Mouse (Mus musculus) midbrain, embryonic 12.5 days (tissue): Measurements from ENCODE around the gene Slc39a12. TPM values are rescaled to one million over a fixed set of nuclear protein-coding genes. Genes with fewer than 3 reads are reported as not detected.
A peak's percentile ranks its signal among the peaks of the same experiment; 100 is the strongest.

ENCODE experiments used
- ATAC-seq: fragments of 200-750 bp; cut with Nextera tagmentation; 2 replicates; pipeline ENCODE4 v1.8.0; 2017; ENCODE audit warnings: low read depth, moderate TSS enrichment, moderate library complexity; ENCODE audit not compliant: low FRiP score
- H3K27ac ChIP-seq: fragments of 300-500 bp; sonication (generic); replicated peaks from 2 replicates; pipeline ENCODE4 v1.5.1; 2016; ENCODE audit warnings: mild to moderate bottlenecking
- H3K27me3 ChIP-seq: fragments of 300-500 bp; sonication (generic); 2 replicates; pipeline ENCODE4 v1.6.1; 2016; ENCODE audit warnings: mild to moderate bottlenecking
- H3K36me3 ChIP-seq: fragments of 300-500 bp; sonication (generic); 2 replicates; pipeline ENCODE4 v1.6.1; 2016
- H3K4me1 ChIP-seq: fragments of 300-500 bp; sonication (generic); 2 replicates; pipeline ENCODE4 v1.6.1; 2016
- H3K4me2 ChIP-seq: fragments of 300-500 bp; sonication (generic); replicated peaks from 2 replicates; pipeline ENCODE4 v1.6.1; 2016; ENCODE audit warnings: mild to moderate bottlenecking, moderate library complexity
- H3K4me3 ChIP-seq: fragments of 300-500 bp; sonication (generic); 2 replicates; pipeline ENCODE4 v1.5.1; 2016; ENCODE audit warnings: mild to moderate bottlenecking
- H3K9ac ChIP-seq: fragments of 300-500 bp; sonication (generic); replicated peaks from 2 replicates; pipeline ENCODE4 v1.6.1; 2016; ENCODE audit warnings: mild to moderate bottlenecking, moderate library complexity
- H3K9me3 ChIP-seq: fragments of 300-500 bp; sonication (generic); 2 replicates; pipeline ENCODE4 v1.6.1; 2016; ENCODE audit warnings: mild to moderate bottlenecking
- WGBS: fragments of 180-500 bp; shearing (Covaris S2); methylation state at CpG from one replicate; pipeline ENCODE4 v1.1.7; 2016; 5-methylcytosine and 5-hydroxymethylcytosine counted together
- polyA plus RNA-seq: library from polyadenylated mRNA; unstranded; fragments of >200 nt; fragmentation: Nextera tagmentation; extraction: Ambion mirVana; gene quantifications from 2 replicates; pipeline ENCODE4 v1.2.1, GENCODE M21; 2016

Slc39a12 gene
- 1.1 and 1.6 TPM in 2 replicates for polyA plus RNA-seq

DNA sequence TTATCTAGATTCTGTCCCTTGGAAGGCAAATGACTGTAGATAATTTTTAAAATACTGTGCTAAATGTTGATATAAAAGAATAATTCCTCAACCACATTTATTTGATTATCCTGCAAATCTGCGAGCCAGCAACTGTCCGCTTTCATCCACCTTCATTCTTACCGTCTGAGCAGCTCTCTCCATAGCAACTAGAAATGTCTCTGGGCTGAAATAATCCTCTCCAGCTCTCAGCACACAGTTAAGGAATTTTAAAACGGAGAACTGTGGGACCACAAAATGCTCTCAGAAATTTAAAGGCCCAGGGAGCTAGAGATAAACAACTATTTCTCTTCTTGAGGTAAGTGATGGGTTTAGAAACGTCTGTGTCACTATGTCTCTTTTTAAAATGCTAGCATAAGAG, at the start of gene Slc39a12:
Slc39a12 (plus strand) TSS at position 155 of the 400 bp plus-strand sequence.
- Histone ChIP-seq H3K4me3 (no peak within 1 kb of the TSS), H3K9me3 (no peaks in the 10 kb centered on the region), H3K4me1 (no peaks in the 10 kb centered on the region), H3K27ac (no peak within 1 kb of the TSS), H3K9ac (no peak within 1 kb of the TSS), H3K36me3 (no peaks in the 10 kb centered on the region), H3K4me2 (peak within 1 kb of the TSS; percentile 4; the same call in 1 of the 2 replicates), H3K27me3 (no peaks in the 10 kb centered on the region)
- 31% methylated on average over 5 of the region's 5 CpGs for WGBS
- ATAC-seq, result 0 out of 2 replicates have a peak, but pooled peaks have one; percentile 68

DNA sequence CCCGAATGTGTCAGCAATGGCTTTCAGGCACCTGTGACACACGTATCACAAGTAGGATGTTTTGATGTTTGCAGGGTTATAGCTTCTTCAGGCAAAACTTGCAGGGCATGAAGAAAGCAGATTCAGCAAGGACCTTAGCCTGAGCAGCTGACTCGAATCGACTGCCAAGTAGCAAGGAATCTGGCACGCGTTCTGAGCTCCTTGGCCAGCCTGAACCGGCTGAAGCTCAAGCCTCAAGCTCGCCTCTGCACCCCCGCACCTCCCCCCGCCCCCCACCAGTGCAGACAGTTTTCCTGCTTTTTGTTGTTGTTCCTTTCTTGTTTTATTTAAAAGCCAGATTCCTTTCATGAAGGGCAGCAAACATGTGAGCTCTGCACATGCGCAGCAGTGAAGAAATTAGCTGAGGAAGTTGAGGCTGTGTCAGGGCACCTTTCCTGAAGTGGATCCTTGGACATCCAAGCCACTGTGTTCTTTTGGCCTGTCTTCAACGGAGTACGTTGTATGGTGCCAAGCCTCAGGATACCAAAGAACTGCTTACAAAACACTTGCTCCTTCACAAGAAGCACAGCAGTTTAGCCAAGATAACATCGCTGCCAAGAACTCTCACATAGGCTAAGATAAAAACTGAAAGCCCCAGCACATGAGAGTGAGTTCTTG, 46.3 kb upstream of the Slc39a12 start:
- Histone ChIP-seq H3K4me1 (no peaks in the 10 kb centered on the region), H3K27me3 (no peaks in the 10 kb centered on the region), H3K36me3 (no peaks in the 10 kb centered on the region), H3K27ac (no peak overlapping the region), H3K4me2 (no peak overlapping the region), H3K9me3 (no peaks in the 10 kb centered on the region), H3K9ac (no peak overlapping the region), H3K4me3 (no peak overlapping the region)
- no peak for ATAC-seq
- 85% methylated on average over 14 of the region's 14 CpGs for WGBS

DNA sequence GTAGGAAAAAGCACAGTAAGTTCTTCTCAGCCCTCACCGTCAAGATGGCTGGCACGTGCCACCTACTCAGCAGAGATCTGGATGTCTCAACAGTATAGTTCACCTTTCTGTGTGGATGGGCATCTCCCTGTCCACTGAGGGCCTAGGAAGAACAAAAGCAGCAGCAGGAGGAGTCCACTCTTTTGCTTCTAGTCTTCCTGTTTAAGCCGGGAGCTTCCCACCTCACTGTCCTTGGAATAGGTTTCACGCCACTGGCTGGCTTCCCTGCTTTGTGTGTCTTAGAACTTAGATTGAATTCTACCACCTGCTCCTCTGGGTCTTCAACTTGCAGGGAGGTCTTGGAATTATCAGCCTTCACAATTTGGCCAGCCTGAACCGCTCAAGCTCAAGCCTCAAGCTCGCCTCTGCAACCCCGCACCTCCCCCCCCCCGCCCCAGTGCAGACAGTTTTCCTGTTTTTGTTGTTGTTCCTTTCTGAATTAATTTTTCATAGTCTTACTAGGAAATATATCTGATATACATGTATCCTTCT, 45.7 kb upstream of the Slc39a12 start:
- no peaks in the 10 kb centered on the region for H3K27me3 ChIP-seq
- no peak overlapping the region for H3K4me3 ChIP-seq
- no peak overlapping the region for H3K9ac ChIP-seq
- H3K4me2 ChIP-seq, result no peak overlapping the region
- H3K36me3 ChIP-seq, result no peaks in the 10 kb centered on the region
- H3K4me1 ChIP-seq, result no peaks in the 10 kb centered on the region
- H3K9me3 ChIP-seq, result no peaks in the 10 kb centered on the region
- no peak overlapping the region for H3K27ac ChIP-seq
- ATAC-seq, result no peak
- WGBS, result 90% methylated on average over 8 of the region's 8 CpGs

DNA sequence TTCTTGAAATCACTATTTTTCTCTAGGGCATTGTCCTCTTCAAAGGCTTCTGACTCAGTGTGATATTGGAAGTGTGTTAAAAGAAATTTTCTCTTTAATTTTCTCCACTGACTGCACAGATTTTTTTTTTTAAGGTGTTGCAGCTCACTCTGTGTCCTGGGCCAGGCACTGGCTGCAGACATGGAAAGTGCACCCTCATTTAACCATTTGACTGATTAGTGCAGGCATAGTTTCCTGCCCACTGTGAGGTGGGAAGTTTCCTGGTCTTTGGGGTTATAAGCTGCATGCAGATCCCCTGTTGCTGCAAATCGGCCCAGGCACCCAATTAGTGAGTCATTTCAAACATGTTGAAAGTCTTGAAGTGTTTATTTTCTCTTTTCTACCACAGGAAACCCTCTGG, 740 bp downstream of the Slc39a12 start:
- Histone ChIP-seq H3K4me1 (no peaks in the 10 kb centered on the region), H3K27ac (no peak overlapping the region), H3K36me3 (no peaks in the 10 kb centered on the region), H3K9ac (no peak overlapping the region), H3K4me2 (peak overlapping the region; percentile 4; the same call in 1 of the 2 replicates), H3K9me3 (no peaks in the 10 kb centered on the region), H3K4me3 (no peak overlapping the region), H3K27me3 (no peaks in the 10 kb centered on the region)
- WGBS, result 63% methylated on average over 1 of the region's 1 CpGs
- ATAC-seq, result no peak

DNA sequence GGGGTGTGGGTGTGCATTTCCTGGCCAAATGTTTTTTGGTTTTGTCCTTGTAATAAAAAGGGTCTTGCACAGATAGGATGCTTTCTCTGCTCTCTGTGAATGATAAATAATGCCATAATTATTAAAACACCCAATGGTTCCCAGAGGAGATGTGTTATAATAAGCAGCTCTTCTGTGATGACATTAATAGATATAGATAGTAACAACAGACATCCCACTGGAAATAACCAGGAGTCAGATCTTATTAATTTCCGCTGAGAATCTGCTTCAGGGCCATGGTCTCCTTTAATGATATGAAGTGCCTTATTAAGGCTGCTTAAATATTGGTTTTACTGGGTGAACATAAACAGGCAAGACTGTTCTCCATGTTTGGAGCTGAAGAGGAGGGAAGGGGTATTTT, 2.8 kb downstream of the Slc39a12 start:
- ATAC-seq, result no peak
- WGBS, result 94% methylated on average over 1 of the region's 1 CpGs

DNA sequence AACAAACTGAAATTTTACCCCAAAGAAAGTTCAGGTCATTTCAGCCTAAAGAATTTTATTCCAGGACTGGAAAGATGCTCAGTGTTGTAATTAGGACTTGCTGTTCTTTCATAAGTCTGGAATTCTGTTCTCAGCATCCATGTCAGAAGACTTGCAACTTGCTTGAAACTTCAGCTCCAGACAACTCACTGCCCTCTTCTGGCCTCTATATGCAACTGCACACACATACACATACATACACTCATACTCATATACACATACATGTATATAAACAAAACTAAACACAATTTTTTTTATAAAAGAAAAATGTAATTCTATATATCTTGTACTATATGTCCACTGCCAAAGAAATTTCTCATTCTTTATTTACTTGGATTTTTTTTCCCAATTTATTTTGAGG, 14.9 kb downstream of the Slc39a12 start:
- Histone ChIP-seq H3K4me1 (no peaks in the 10 kb centered on the region), H3K9ac (no peak overlapping the region), H3K27me3 (no peaks in the 10 kb centered on the region), H3K27ac (no peak overlapping the region), H3K4me3 (no peak overlapping the region), H3K36me3 (no peaks in the 10 kb centered on the region), H3K9me3 (no peaks in the 10 kb centered on the region), H3K4me2 (no peak overlapping the region)
- ATAC-seq, result no peak

More for the DNA sequence above, 2.8 kb downstream of the Slc39a12 start:
- no peaks in the 10 kb centered on the region for H3K4me1 ChIP-seq
- no peaks in the 10 kb centered on the region for H3K27me3 ChIP-seq
- H3K27ac ChIP-seq, result no peak overlapping the region
- H3K9me3 ChIP-seq, result no peaks in the 10 kb centered on the region
- H3K4me3 ChIP-seq, result no peak overlapping the region
- no peak overlapping the region for H3K9ac ChIP-seq
- no peaks in the 10 kb centered on the region for H3K36me3 ChIP-seq
- H3K4me2 ChIP-seq, result no peak overlapping the region

DNA sequence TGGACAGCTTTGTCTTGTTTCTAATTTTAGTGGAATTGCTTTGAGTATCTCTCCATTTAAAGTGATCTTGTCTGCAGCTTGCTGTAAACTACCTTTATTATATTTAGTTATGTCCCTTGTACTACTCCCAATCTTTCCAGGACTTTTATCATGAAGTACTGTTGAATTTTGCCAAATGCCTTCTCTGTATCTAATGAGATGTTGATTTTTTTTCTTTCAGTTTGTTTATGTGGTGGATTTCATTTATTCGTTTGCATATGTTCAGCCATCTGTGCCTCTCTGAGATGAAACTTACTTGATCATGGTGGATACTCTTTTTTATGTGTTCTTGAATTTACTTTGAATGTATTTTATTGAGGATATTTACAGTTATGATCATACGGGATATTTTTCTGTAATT, 40.9 kb downstream of the Slc39a12 start:
- WGBS, result 92% methylated on average over 2 of the region's 2 CpGs
- Histone ChIP-seq H3K27ac (no peak overlapping the region), H3K9ac (no peak overlapping the region), H3K9me3 (no peaks in the 10 kb centered on the region), H3K4me3 (no peak overlapping the region), H3K27me3 (no peaks in the 10 kb centered on the region), H3K4me2 (no peak overlapping the region), H3K4me1 (no peaks in the 10 kb centered on the region), H3K36me3 (no peaks in the 10 kb centered on the region)
- ATAC-seq, result no peak

DNA sequence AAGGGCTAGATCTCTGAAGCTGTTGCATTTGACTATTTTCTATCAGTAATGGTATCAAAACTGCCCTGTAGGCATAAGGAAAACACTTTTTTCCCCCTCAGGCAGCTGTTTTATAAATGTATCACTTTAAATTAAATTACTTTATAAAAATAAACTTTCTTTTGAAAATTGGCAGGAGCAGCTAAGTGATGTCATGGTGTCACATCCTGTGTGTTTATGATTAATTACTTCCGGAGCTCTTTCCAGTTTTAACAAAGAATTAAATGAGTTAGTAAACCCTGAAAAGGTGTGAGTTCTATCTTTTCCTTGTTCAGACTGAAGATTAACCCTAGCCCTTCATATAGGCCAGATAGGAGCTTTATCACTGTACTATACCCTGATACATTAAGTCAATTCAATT, 59.2 kb downstream of the Slc39a12 start:
- Histone ChIP-seq H3K9me3 (no peaks in the 10 kb centered on the region), H3K27ac (no peak overlapping the region), H3K9ac (no peak overlapping the region), H3K4me3 (no peak overlapping the region), H3K27me3 (no peaks in the 10 kb centered on the region), H3K36me3 (no peaks in the 10 kb centered on the region), H3K4me1 (no peaks in the 10 kb centered on the region), H3K4me2 (no peak overlapping the region)
- WGBS, result 90% methylated on average over 1 of the region's 1 CpGs
- ATAC-seq, result no peak

DNA sequence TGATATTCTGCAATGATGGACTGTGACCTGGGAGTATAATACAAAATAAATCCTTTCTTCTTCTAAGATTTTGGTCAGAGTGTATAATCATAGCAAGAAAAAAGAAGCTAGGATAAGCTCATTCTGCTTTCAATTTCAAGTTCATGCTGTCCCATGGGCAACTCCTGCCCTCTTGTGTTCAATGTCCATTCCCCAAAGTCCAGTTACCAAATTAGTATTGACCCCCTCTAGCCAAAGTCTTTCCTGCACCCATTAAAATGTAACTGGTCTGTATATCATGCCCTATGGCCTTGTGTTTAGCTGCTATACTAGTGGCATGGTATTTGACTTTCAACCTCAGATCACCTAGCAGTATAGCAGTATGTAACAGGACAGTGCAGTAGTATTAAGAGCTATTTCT, 62.8 kb downstream of the Slc39a12 start:
- no peaks in the 10 kb centered on the region for H3K27me3 ChIP-seq
- no peaks in the 10 kb centered on the region for H3K9me3 ChIP-seq
- H3K27ac ChIP-seq, result no peak overlapping the region
- no peaks in the 10 kb centered on the region for H3K36me3 ChIP-seq
- no peak overlapping the region for H3K9ac ChIP-seq
- no peak overlapping the region for H3K4me3 ChIP-seq
- no peak overlapping the region for H3K4me2 ChIP-seq
- no peak for ATAC-seq
- H3K4me1 ChIP-seq, result no peaks in the 10 kb centered on the region

DNA sequence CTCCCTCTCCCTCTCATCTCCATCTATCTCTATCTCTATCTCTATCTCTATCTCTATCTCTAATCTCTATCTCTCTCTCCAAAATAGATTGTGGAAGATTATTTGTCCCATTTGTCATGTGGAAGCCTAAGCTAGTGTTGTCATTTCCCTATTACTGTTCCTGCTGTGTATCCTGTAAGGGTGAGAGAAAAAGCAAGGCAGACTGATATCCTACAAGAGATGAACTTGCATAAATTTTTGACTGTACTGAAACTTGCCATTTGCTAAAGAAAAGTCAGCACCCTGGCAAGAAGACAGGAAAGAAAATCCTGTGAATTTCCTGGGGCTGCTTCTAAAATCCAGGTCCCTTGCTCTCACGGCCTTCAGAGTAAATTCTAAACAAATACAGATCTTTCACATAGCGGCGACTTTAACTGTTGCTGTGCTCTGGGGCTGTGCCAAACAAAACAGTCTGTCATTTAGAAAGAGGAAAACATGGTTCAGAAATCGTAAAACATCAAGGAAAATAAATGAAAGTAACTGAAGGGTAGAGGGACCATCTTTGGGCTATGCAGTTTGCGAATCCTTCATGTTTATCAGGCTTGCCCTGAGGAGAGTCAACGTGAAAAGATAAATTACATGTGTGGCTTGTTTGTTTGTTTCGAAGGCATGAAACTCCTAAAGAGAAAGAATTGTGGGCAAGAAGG, 67.0 kb downstream of the Slc39a12 start:
- no peak overlapping the region for H3K9ac ChIP-seq
- H3K9me3 ChIP-seq, result no peaks in the 10 kb centered on the region
- H3K4me3 ChIP-seq, result no peak overlapping the region
- H3K27me3 ChIP-seq, result no peaks in the 10 kb centered on the region
- ATAC-seq, result no peak
- WGBS, result 82% methylated on average over 7 of the region's 7 CpGs
- no peak overlapping the region for H3K4me2 ChIP-seq
- no peak overlapping the region for H3K27ac ChIP-seq
- H3K4me1 ChIP-seq, result no peaks in the 10 kb centered on the region
- no peaks in the 10 kb centered on the region for H3K36me3 ChIP-seq

DNA sequence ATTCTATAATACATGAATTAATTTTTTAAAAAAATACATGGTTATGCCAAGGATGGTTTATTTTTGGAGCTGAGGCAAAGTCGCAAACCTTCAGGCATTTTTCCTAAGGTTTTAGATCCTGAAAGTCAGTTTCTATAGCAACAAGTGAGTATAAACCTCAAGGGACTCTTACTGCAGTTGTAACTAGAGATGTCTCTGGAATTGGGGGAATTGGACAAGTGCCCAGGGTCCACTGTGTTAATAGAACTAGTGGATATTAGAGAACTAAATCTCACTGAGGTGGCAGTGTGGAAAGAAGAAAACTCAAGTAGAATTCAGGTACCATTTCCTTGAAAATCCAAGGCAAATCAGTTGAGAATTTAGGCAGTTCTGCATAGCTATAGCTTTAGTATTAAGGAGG, 76.3 kb downstream of the Slc39a12 start:
- Histone ChIP-seq H3K9ac (no peak overlapping the region), H3K27ac (no peak overlapping the region), H3K4me2 (no peak overlapping the region), H3K4me1 (no peaks in the 10 kb centered on the region), H3K27me3 (no peaks in the 10 kb centered on the region), H3K36me3 (no peaks in the 10 kb centered on the region), H3K4me3 (no peak overlapping the region), H3K9me3 (no peaks in the 10 kb centered on the region)
- no peak for ATAC-seq
- 71% methylated on average over 1 of the region's 1 CpGs for WGBS

DNA sequence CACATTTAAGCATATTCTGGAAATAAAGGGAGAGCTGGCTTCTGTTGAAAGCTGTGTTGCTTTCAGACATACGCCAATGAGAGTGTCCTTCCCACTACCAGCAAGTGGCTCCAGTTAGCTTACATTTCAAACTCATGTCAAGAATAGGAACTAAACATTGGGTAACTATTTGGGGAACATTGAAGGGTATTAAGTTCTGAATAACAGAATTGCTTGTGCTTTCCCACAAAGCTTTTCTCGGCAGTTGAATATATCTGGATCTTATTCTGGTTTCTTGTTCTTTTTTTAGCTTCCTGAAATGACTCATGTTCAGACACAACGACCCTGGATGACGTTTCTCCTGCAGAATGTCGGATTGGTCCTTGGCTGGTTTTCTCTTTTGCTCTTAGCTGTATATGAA, 106.0 kb downstream of the Slc39a12 start:
- Histone ChIP-seq H3K27me3 (no peaks in the 10 kb centered on the region), H3K36me3 (no peaks in the 10 kb centered on the region), H3K4me1 (no peaks in the 10 kb centered on the region), H3K9ac (no peak overlapping the region), H3K4me3 (no peak overlapping the region), H3K27ac (no peak overlapping the region), H3K9me3 (no peaks in the 10 kb centered on the region), H3K4me2 (no peak overlapping the region)
- 84% methylated on average over 5 of the region's 5 CpGs for WGBS
- ATAC-seq, result no peak
